Mouse (Mus musculus) cortical plate, adult 2 months (tissue): ENCODE data around the gene Sh3bp4. TPM values are rescaled to one million over a fixed set of nuclear protein-coding genes. Genes with fewer than 3 reads are reported as not detected.

Experiments used
- H3K27ac ChIP-seq: fragments of 200-500 bp; 2 replicates; pipeline ENCODE4 v1.5.1; 2012; ENCODE audit warnings: low read length, control low read depth, inconsistent platforms; ENCODE audit not compliant: insufficient read depth
- H3K4me1 ChIP-seq: fragments of 200-500 bp; 2 replicates; pipeline ENCODE4 v1.6.1; 2011; ENCODE audit warnings: low read length; ENCODE audit not compliant: control insufficient read depth, insufficient read depth
- H3K4me3 ChIP-seq: fragments of 200-500 bp; 2 replicates; pipeline ENCODE4 v1.5.1; 2011; ENCODE audit warnings: mild to moderate bottlenecking, low read length, control low read depth; ENCODE audit not compliant: insufficient read depth
- CTCF ChIP-seq: fragments of 200-500 bp; IDR thresholded peaks from 2 replicates; pipeline ENCODE4 v1.5.1; 2011; ENCODE audit warnings: mild to moderate bottlenecking, control low read depth, low read length; ENCODE audit not compliant: insufficient read depth; ENCODE audit errors: extremely low read depth
- POLR2A ChIP-seq: fragments of 200-500 bp; IDR thresholded peaks from 2 replicates; pipeline ENCODE4 v1.6.1; 2011; ENCODE audit warnings: mild to moderate bottlenecking, low read length, control low read depth; ENCODE audit not compliant: insufficient read depth; ENCODE audit errors: extremely low read depth
- polyA plus RNA-seq: library from polyadenylated mRNA; depleted of rRNA; stranded (reverse); fragments of >200 nt; gene quantifications from 2 replicates; pipeline ENCODE4 v1.2.3, GENCODE M21; 2012

Sh3bp4 gene
- polyA plus RNA-seq, 1 experiment = 14.3 TPM

- Histone ChIP-seq H3K4me3 (no peak overlapping the region), H3K4me1 (peaks cover 7% of the 10 kb centered on the region), H3K27ac (no peak overlapping the region)
- TF ChIP-seq CTCF (no peak), POLR2A (no peak)
Measured at GRCm38 (mm10) chr1:89090676-89091075, 20.5 kb downstream of the Sh3bp4 start.

GRCm38 (mm10) chr1:89092019-89092418, 21.8 kb downstream of the Sh3bp4 start:
- Histone ChIP-seq H3K27ac (no peak overlapping the region), H3K4me3 (no peak overlapping the region), H3K4me1 (peaks cover 7% of the 10 kb centered on the region)
- TF ChIP-seq POLR2A (no peak), CTCF (no peak)

GRCm38 (mm10) chr1:89092442-89092991, 22.3 kb downstream of the Sh3bp4 start:
- no peak for TF ChIP-seq CTCF
- no peak for TF ChIP-seq POLR2A
- H3K27ac ChIP-seq = peak overlapping the region; percentile 40; the same call in 1 of the 2 replicates
- H3K4me3 ChIP-seq = no peak overlapping the region
- peaks cover 7% of the 10 kb centered on the region for H3K4me1 ChIP-seq

- no peak overlapping the region for H3K27ac ChIP-seq
- peaks cover 7% of the 10 kb centered on the region for H3K4me1 ChIP-seq
- H3K4me3 ChIP-seq = no peak overlapping the region
- TF ChIP-seq CTCF (no peak), POLR2A (no peak)
Measured at GRCm38 (mm10) chr1:89093696-89094095, 23.5 kb downstream of the Sh3bp4 start.

GRCm38 (mm10) chr1:89094416-89094815, 24.2 kb downstream of the Sh3bp4 start:
- H3K4me1 ChIP-seq = peaks cover 7% of the 10 kb centered on the region
- no peak overlapping the region for H3K4me3 ChIP-seq
- TF ChIP-seq POLR2A (no peak), CTCF (no peak)
- no peak overlapping the region for H3K27ac ChIP-seq

GRCm38 (mm10) chr1:89095642-89096424, 25.6 kb downstream of the Sh3bp4 start:
- H3K27ac ChIP-seq = no peak overlapping the region
- H3K4me1 ChIP-seq = peaks cover 7% of the 10 kb centered on the region
- no peak overlapping the region for H3K4me3 ChIP-seq
- TF ChIP-seq CTCF = no peak
- TF ChIP-seq POLR2A = no peak

GRCm38 (mm10) chr1:89102231-89103003, 32.2 kb downstream of the Sh3bp4 start:
- H3K4me1 ChIP-seq = peaks cover 5% of the 10 kb centered on the region
- H3K27ac ChIP-seq = no peak overlapping the region
- no peak for TF ChIP-seq CTCF
- no peak for TF ChIP-seq POLR2A
- no peak overlapping the region for H3K4me3 ChIP-seq

- no peak overlapping the region for H3K27ac ChIP-seq
- H3K4me1 ChIP-seq = peaks cover 5% of the 10 kb centered on the region
- H3K4me3 ChIP-seq = no peak overlapping the region
- TF ChIP-seq POLR2A = no peak
- TF ChIP-seq CTCF = no peak
Measured at GRCm38 (mm10) chr1:89103004-89103263, 32.7 kb downstream of the Sh3bp4 start.

GRCm38 (mm10) chr1:89103505-89103904, 33.3 kb downstream of the Sh3bp4 start:
- no peak overlapping the region for H3K4me3 ChIP-seq
- TF ChIP-seq POLR2A = no peak
- no peak for TF ChIP-seq CTCF
- peaks cover 5% of the 10 kb centered on the region for H3K4me1 ChIP-seq

GRCm38 (mm10) chr1:89104066-89104765, 34.0 kb downstream of the Sh3bp4 start:
- Histone ChIP-seq H3K4me1 (peaks cover 5% of the 10 kb centered on the region), H3K27ac (no peak overlapping the region), H3K4me3 (no peak overlapping the region)
- TF ChIP-seq CTCF = no peak
- no peak for TF ChIP-seq POLR2A

More at GRCm38 (mm10) chr1:89103505-89103904, 33.3 kb downstream of the Sh3bp4 start:
- H3K27ac ChIP-seq = no peak overlapping the region
